Mouse (Mus musculus): ENCODE measurements around the gene Gpn3. TPM values are rescaled to one million over a fixed set of nuclear protein-coding genes. Genes with fewer than 3 reads are reported as not detected.

The Gpn3 gene
- 76.9 and 82.9 TPM in 2 replicates for polyA plus RNA-seq (2016; fragmentation: Nextera tagmentation; extraction: Ambion mirVana)

GRCm38 (mm10) chr5:122371591-122372191, at the start of gene Gpn3:
Gpn3 (plus strand) TSS chr5:122371876.
- Histone ChIP-seq H3K27me3 (ENCODE audit: low read depth, poor library complexity, severe bottlenecking) (no peaks in the 10 kb centered on the region), H3K4me3 (peak within 1 kb of the TSS; percentile 67), H3K27ac (replicated peaks) (peak within 1 kb of the TSS; percentile 92), H3K36me3 (peaks cover 64% of the 10 kb centered on the region), H3K4me1 (peaks cover 27% of the 10 kb centered on the region), H3K9me3 (replicated peaks) (no peaks in the 10 kb centered on the region)
- under 1% methylated on average over 38 of the region's 46 CpGs for WGBS
- no peak for DNase-seq (ENCODE audit: low spot score)

- no peaks in the 10 kb centered on the region for H3K27me3 ChIP-seq (ENCODE audit: low read depth, poor library complexity, severe bottlenecking)
- peak; percentile 21 for DNase-seq (ENCODE audit: low spot score)
- 71% methylated on average over 8 of the region's 8 CpGs for WGBS
- H3K27ac ChIP-seq (replicated peaks): no peak overlapping the region
- no peaks in the 10 kb centered on the region for H3K4me1 ChIP-seq
- no peaks in the 10 kb centered on the region for H3K9me3 ChIP-seq (replicated peaks)
- H3K4me3 ChIP-seq: no peak overlapping the region
- peaks cover 65% of the 10 kb centered on the region for H3K36me3 ChIP-seq
Measured at GRCm38 (mm10) chr5:122323523-122323922, 48.2 kb upstream of the Gpn3 start.

DNA sequence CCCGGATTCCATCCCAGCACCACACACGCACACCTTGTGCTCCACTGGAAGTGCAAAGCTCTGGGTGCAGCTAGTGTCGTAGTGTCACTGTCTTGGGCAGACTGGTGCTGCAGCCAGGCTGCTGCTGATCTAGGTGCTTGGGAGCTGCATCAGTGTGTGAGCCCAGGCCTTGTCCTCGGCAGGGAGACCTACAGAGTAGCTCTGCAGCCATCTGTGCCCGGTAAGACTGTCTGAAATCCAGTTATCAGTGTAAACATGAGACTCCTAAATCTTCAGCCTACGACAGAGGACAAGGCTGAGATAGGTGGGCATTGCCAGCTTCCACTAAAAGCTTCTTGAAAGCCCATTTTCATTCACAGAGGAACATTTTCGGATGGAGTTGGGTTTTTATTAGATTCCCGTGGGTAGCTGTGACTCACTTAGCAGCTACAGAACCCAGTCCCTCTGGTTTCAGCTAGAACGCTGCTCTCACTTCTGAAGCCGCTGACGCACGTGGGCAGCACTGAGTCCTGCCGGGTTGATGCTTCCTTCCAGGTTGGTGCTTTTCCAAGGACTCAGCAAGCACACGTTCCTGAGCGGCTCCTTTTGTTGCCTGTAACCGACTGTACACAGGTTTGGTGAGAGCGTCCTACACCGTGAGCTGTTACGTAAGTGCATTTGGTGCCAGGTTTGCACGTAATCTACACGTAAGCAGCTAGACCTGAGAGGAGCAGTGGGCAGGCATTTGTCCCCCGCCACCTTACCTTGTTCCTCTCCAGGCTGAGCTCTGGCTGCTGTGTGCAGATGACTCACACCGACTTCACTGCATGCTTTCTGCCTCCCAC, 46.9 kb upstream of the Gpn3 start:
- Histone ChIP-seq H3K27ac (replicated peaks) (no peak overlapping the region), H3K4me3 (no peak overlapping the region), H3K4me1 (no peaks in the 10 kb centered on the region), H3K27me3 (ENCODE audit: low read depth, poor library complexity, severe bottlenecking) (no peaks in the 10 kb centered on the region), H3K36me3 (peaks cover 57% of the 10 kb centered on the region), H3K9me3 (replicated peaks) (no peaks in the 10 kb centered on the region)
- WGBS: 91% methylated on average over 23 of the region's 23 CpGs
- no peak for DNase-seq (ENCODE audit: low spot score)

GRCm38 (mm10) chr5:122325477-122325876, 46.2 kb upstream of the Gpn3 start:
- H3K36me3 ChIP-seq: peaks cover 51% of the 10 kb centered on the region
- no peaks in the 10 kb centered on the region for H3K9me3 ChIP-seq (replicated peaks)
- no peak overlapping the region for H3K27ac ChIP-seq (replicated peaks)
- DNase-seq (ENCODE audit: low spot score): no peak
- H3K4me1 ChIP-seq: no peaks in the 10 kb centered on the region
- no peaks in the 10 kb centered on the region for H3K27me3 ChIP-seq (ENCODE audit: low read depth, poor library complexity, severe bottlenecking)
- WGBS: 89% methylated on average over 8 of the region's 8 CpGs
- H3K4me3 ChIP-seq: no peak overlapping the region

DNA sequence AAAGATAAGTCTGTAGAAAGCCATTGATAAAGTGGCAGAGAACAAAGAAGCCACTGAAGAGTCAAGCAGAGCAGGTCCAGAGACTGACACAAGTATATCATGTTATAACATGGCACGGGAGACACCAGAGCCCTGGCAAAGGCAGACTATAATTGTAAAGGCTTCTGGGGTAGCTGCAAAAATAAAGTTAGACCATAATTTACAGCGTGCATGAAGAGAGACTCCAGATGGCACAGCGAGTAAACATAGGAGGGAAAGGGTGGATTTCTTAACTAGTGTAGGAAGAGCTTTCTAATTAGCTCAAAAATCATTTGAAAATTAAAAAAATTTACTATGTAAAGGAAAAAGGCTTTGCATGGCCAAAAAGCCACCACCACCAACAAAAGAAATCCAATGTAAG, 44.4 kb upstream of the Gpn3 start:
- H3K4me1 ChIP-seq: no peaks in the 10 kb centered on the region
- H3K9me3 ChIP-seq (replicated peaks): no peaks in the 10 kb centered on the region
- H3K4me3 ChIP-seq: no peak overlapping the region
- WGBS: 95% methylated on average over 3 of the region's 3 CpGs
- H3K27me3 ChIP-seq (ENCODE audit: low read depth, poor library complexity, severe bottlenecking): no peaks in the 10 kb centered on the region
- no peak overlapping the region for H3K27ac ChIP-seq (replicated peaks)
- DNase-seq (ENCODE audit: low spot score): no peak
- H3K36me3 ChIP-seq: peaks cover 34% of the 10 kb centered on the region

DNA sequence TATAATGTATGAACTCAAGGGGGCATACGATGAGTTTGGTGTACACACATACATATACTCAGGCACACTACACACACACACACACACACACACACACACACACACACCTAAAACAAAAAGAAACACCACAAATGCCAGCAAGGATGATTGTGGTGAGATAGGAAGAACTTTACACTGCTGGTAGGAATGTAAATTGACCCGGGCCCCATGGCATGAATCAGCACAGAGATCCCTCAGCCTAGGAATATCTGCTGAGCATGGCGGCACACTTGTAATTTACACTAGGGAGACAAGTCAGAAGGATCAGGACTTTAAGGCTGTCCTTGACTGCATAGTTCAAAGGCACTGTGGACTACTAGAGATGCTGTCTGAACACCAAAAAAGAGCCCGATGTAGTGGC, 41.4 kb upstream of the Gpn3 start:
- no peaks in the 10 kb centered on the region for H3K4me1 ChIP-seq
- no peak for DNase-seq (ENCODE audit: low spot score)
- no peaks in the 10 kb centered on the region for H3K27me3 ChIP-seq (ENCODE audit: low read depth, poor library complexity, severe bottlenecking)
- H3K27ac ChIP-seq (replicated peaks): no peak overlapping the region
- 90% methylated on average over 4 of the region's 4 CpGs for WGBS
- H3K9me3 ChIP-seq (replicated peaks): no peaks in the 10 kb centered on the region
- H3K36me3 ChIP-seq: peaks cover 20% of the 10 kb centered on the region
- no peak overlapping the region for H3K4me3 ChIP-seq

DNA sequence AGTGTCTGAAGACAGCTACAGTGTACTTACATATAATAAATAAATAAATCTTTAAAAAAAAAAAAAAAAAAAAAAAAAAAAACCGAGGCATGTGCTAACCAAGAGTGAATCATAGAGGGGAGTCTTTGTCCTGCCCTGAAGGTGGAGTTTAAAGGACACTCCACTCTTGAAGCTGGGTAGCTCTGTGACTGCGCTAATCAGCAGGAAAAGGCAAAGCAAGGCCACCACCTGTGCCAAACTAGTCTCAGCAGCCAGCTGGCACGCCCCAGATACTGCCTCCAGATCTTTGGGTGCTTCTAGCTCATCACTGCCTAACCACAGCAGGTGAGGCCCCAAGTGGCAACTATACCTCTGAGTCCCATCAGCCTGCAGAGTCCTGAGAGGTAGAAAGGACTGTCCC, 37.0 kb upstream of the Gpn3 start:
- no peak overlapping the region for H3K4me3 ChIP-seq
- no peaks in the 10 kb centered on the region for H3K9me3 ChIP-seq (replicated peaks)
- 77% methylated on average over 3 of the region's 3 CpGs for WGBS
- no peaks in the 10 kb centered on the region for H3K36me3 ChIP-seq
- H3K27ac ChIP-seq (replicated peaks): no peak overlapping the region
- no peak for DNase-seq (ENCODE audit: low spot score)
- H3K27me3 ChIP-seq (ENCODE audit: low read depth, poor library complexity, severe bottlenecking): no peaks in the 10 kb centered on the region
- no peaks in the 10 kb centered on the region for H3K4me1 ChIP-seq

- 92% methylated on average over 7 of the region's 7 CpGs for WGBS
- no peak for DNase-seq (ENCODE audit: low spot score)
- no peak overlapping the region for H3K4me3 ChIP-seq
- H3K9me3 ChIP-seq (replicated peaks): no peaks in the 10 kb centered on the region
- H3K27me3 ChIP-seq (ENCODE audit: low read depth, poor library complexity, severe bottlenecking): no peaks in the 10 kb centered on the region
- no peaks in the 10 kb centered on the region for H3K36me3 ChIP-seq
- no peaks in the 10 kb centered on the region for H3K4me1 ChIP-seq
- no peak overlapping the region for H3K27ac ChIP-seq (replicated peaks)
Measured at GRCm38 (mm10) chr5:122336554-122337294, 35.0 kb upstream of the Gpn3 start.

DNA sequence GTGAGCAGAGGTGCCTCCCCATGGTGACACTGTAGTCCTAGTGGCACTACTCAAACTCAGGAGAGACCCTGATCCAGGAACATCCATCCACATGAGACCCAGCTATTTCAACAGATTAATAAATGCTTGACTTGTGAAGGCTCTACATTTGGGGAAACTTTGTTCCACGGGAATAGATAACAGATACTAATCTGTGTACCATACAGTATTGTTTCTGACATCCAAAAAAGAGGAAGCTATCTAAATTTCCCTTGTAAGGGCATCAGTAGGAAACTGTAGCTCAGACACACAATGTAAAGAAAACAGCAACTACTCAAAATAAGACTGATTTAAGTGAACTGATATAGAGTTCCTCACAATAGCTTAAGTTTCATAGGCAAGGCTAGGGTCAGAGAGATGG, 28.8 kb upstream of the Gpn3 start:
- Histone ChIP-seq H3K9me3 (replicated peaks) (0 out of 2 replicates have a peak, but pooled peaks cover 4% of the 10 kb centered on the region), H3K4me1 (no peaks in the 10 kb centered on the region), H3K36me3 (no peaks in the 10 kb centered on the region), H3K27me3 (ENCODE audit: low read depth, poor library complexity, severe bottlenecking) (no peaks in the 10 kb centered on the region), H3K27ac (replicated peaks) (no peak overlapping the region), H3K4me3 (no peak overlapping the region)
- no peak for DNase-seq (ENCODE audit: low spot score)
- 88% methylated on average over 1 of the region's 1 CpGs for WGBS

DNA sequence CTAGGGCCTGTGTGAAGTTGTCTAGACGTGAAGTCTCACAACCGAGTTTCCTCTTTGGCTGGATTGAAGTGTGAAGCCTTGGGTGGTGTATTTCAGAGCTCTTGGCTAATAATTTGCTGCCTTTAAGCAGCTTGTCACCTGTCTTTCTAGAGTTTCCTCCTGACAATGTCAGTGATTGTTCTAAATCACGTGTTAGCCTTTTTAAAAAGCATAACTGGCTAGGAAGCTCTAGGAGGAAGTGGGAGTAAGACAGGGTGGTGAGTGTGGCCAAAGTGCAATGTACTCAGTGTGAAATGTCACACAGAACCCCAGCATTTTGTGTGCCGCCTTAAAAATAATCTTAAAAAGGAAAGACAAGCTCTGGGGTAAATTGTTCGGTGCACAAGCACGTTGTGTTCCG, 27.9 kb upstream of the Gpn3 start:
- WGBS: 70% methylated on average over 7 of the region's 7 CpGs
- no peak for DNase-seq (ENCODE audit: low spot score)
- H3K4me1 ChIP-seq: no peaks in the 10 kb centered on the region
- H3K27ac ChIP-seq (replicated peaks): no peak overlapping the region
- H3K36me3 ChIP-seq: no peaks in the 10 kb centered on the region
- 0 out of 2 replicates have a peak, but pooled peaks cover 4% of the 10 kb centered on the region for H3K9me3 ChIP-seq (replicated peaks)
- no peak overlapping the region for H3K4me3 ChIP-seq
- H3K27me3 ChIP-seq (ENCODE audit: low read depth, poor library complexity, severe bottlenecking): no peaks in the 10 kb centered on the region

- 17% methylated on average over 5 of the region's 5 CpGs for WGBS
- no peaks in the 10 kb centered on the region for H3K27me3 ChIP-seq (ENCODE audit: low read depth, poor library complexity, severe bottlenecking)
- no peak overlapping the region for H3K4me3 ChIP-seq
- no peaks in the 10 kb centered on the region for H3K4me1 ChIP-seq
- DNase-seq (ENCODE audit: low spot score): peak; percentile 67
- H3K36me3 ChIP-seq: no peaks in the 10 kb centered on the region
- 0 out of 2 replicates have a peak, but pooled peaks cover 4% of the 10 kb centered on the region for H3K9me3 ChIP-seq (replicated peaks)
- H3K27ac ChIP-seq (replicated peaks): no peak overlapping the region
Measured at GRCm38 (mm10) chr5:122344260-122344659, 27.4 kb upstream of the Gpn3 start.

GRCm38 (mm10) chr5:122345777-122346176, 25.9 kb upstream of the Gpn3 start:
- H3K27ac ChIP-seq (replicated peaks): no peak overlapping the region
- no peak overlapping the region for H3K4me3 ChIP-seq
- WGBS: 73% methylated on average over 4 of the region's 4 CpGs
- no peaks in the 10 kb centered on the region for H3K36me3 ChIP-seq
- H3K9me3 ChIP-seq (replicated peaks): 0 out of 2 replicates have a peak, but pooled peaks cover 4% of the 10 kb centered on the region
- H3K27me3 ChIP-seq (ENCODE audit: low read depth, poor library complexity, severe bottlenecking): no peaks in the 10 kb centered on the region
- no peaks in the 10 kb centered on the region for H3K4me1 ChIP-seq
- no peak for DNase-seq (ENCODE audit: low spot score)

Measured in midbrain, embryonic 10.5 days (tissue).